Mouse (Mus musculus) C2C12 (cell line): ENCODE measurements around the gene Dusp22.

Source experiments
- CEBPB ChIP-seq: IDR thresholded peaks from one replicate; pipeline ENCODE4 v1.6.1; 2011; ENCODE audit warnings: low read depth, mild to moderate bottlenecking, control low read depth, moderate library complexity
- CTCF ChIP-seq: IDR thresholded peaks from one replicate; pipeline ENCODE4 v1.5.1; 2011; ENCODE audit not compliant: control insufficient read depth, insufficient read depth, insufficient read length
- MAX ChIP-seq: IDR thresholded peaks from one replicate; pipeline ENCODE4 v1.6.1; 2011; ENCODE audit warnings: mild to moderate bottlenecking, control low read depth
- USF1 ChIP-seq: IDR thresholded peaks from one replicate; pipeline ENCODE4 v1.6.1; 2011; ENCODE audit warnings: low read depth, mild to moderate bottlenecking, control low read depth, moderate library complexity

DNA sequence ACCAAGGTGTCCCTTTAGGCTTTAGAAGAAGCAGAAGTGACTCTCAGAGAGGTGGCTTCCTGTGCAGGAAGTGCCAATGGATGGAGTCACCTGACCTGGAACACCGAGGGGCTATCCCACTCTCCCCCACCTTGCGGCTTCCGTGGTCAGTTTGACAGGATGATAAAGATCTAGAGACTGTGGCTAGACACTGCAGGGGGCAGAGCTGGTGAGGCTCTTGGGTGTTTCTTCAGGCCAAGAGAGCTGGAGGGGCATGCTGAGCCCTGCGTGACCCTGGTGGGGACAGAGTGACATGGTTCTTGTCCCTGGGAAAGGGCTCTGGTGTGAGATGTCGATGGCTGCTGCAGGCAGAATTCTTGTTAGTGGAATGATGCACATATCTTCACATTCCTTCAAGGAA, 5.3 kb upstream of the Dusp22 start:
- TF ChIP-seq MAX = no peak
- no peak for TF ChIP-seq USF1
- TF ChIP-seq CEBPB = no peak
- TF ChIP-seq CTCF = no peak
